Mouse (Mus musculus): ENCODE results near the gene Olfr606.
"Not testable (repeated sequence)": the region's sequence is repeated elsewhere in the genome, so short reads cannot be mapped to it uniquely, and the experiment has no call there.

The Olfr606 gene

DNA sequence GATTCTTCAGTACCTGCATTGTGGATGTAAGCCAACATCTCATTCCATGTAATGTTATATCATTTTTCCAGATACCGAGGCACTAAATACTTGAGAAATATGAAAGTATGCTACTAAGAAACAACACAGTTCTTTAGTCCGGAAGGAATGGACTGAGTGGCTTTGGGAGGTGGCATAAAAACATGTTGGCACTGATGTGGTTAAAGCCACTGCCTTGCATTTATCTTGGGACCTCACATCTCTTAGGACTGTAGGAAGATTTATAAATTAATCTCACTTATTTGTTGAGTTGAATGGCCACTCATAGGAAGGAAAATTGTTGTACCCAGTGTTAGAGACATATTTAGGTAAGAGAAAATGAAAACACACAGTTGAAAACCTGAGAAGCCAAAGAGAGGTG lies at the start of gene Olfr606:
Gene Olfr606 (plus strand): TSS at position 301 of the 400 bp plus-strand sequence.
- no peak for DNase-seq (ENCODE audit: low read depth, low spot score)

GRCm38 (mm10) chr7:103406521-103407055 lies 42.3 kb upstream of the Olfr606 start:
- not testable (repeated sequence) for DNase-seq (ENCODE audit: low read depth, low spot score)

DNA sequence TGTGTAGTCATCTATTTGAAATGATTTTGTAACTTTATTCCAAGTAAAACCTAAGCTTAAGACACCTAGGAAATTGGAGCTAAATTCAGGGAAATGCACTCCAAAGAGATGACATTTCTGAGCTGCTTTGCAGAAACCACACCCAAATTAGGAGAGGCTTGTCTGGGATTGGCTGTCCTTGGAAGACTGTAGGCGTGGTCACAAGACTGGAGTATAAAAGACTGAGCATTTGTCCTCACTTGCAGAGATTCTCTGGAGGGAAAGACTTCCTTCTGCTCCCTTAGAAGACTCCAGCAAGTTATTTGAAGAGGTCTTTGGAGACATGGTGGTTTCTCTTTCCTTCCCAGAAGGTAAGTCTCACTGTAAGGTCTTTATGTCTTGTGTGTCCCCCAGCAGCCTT lies 34.1 kb upstream of the Olfr606 start, which contains the start of gene Usp17lc:
Gene Usp17lc (plus strand): TSS at position 301 of the 400 bp plus-strand sequence.
- not testable (repeated sequence) for DNase-seq (ENCODE audit: low read depth, low spot score)

GRCm38 (mm10) chr7:103445339-103445738 lies 3.5 kb upstream of the Olfr606 start, which contains the start of gene Olfr605:
Gene Olfr605, minus strand, starts transcription at chr7:103445439.
- no peak for DNase-seq (ENCODE audit: low read depth, low spot score)

DNA sequence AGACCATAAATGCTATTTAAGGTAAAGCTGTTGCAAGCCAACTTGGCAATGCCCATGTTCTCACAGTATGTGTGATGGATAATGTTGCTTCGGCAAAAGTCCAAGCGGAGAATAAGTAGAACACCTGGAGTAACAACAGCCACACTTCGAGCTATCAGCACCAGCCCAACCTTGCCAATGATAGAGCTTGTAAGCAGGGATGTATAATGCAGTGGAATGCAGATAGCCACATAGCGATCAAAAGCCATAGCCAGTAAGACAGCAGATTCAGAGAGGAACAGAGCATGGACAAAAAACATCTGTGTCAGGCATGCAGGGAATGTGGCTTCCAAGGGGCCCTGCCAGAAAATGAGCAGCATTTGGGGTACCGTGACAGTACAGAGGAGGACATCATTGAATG lies 11.7 kb downstream of the Olfr606 start:
- no peak for DNase-seq (ENCODE audit: low read depth, low spot score)

DNA sequence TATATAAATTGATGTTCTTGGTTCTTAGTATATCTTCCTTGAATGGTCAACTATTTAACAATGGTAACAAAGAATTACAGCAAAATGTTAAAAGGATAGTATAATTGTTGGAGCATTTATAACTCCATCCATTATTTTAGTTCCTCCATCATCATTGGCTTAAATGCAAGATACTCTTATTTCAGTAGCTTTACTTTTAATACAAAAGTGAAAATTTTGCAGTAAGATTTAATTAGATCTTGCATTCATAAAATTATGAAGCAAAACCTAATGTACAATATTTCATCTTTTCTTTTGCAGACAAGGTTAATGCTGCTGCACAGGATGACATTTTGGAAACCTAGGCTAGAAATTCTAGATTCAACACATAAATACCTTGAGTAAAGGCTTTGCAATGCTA lies 20.7 kb downstream of the Olfr606 start, which contains the start of gene Olfr608:
Gene Olfr608 (plus strand): TSS at position 301 of the 400 bp plus-strand sequence.
- DNase-seq (ENCODE audit: low read depth, low spot score), result no peak

DNA sequence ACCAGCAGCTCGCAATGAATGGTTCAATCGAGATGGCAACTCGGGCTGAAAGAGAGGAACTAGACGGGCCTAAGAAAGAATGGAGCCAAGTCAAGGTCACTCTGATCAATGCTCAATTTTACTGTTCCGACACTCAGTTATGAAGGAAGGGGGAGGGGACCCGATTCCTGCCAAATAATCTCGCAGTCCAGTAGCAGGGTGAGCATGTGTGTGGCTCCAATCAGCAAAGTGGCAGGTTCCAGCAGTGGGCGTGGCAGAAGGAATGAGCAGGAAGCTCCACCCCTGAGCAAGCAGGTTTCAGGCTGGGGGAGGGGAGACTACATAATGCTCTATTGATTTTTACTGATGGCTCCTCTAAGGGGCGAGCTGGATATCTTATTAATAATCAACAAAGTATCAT lies 28.3 kb downstream of the Olfr606 start:
- not testable (repeated sequence) for DNase-seq (ENCODE audit: low read depth, low spot score)

DNA sequence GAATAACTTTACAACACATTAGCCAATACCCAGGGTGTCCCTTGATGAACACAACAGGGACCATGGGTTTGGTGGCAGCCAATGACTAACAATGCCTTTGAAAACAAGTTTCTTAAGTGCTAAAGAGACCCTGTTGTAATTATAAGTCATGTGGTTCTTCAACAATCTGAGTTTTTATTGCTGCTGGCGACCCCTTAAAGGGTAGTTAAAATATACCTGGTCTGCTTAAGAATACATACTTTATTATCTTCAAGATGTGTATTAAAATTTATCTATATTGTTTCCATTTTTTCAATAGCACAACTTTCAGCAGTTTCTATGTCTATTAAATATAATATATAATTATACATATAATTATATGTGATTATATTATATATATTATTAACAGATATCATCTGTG lies 49.1 kb downstream of the Olfr606 start, which contains the start of gene Olfr609:
Gene Olfr609 (minus strand): TSS at position 101 of the 400 bp plus-strand sequence.
- no peak for DNase-seq (ENCODE audit: low read depth, low spot score)

Data from embryo, embryonic 11.5 days (tissue).